Mouse (Mus musculus) ES-E14 (cell line): Measurements from ENCODE around the gene Olfr212. TPM values are rescaled to one million over a fixed set of nuclear protein-coding genes. Genes with fewer than 3 reads are reported as not detected.
"Not testable (repeated sequence)": the region's sequence is repeated elsewhere in the genome, so short reads cannot be mapped to it uniquely, and the experiment has no call there.

Experiments used
- DNase-seq: peaks from one replicate; pipeline ENCODE4 v3.0.0-alpha.2; 2013; ENCODE audit warnings: low read depth, low spot score
- H3K27ac ChIP-seq: 2 replicates; pipeline ENCODE4 v1.5.1; 2012; ENCODE audit warnings: low read depth, mild to moderate bottlenecking, low read length, moderate library complexity, mixed read lengths; ENCODE audit not compliant: poor library complexity, insufficient read depth, severe bottlenecking
- H3K36me3 ChIP-seq: 2 replicates; pipeline ENCODE4 v1.6.1; 2012; ENCODE audit warnings: mild to moderate bottlenecking, low read length, moderate library complexity, mixed read lengths; ENCODE audit not compliant: control insufficient read depth, poor library complexity, insufficient read depth, severe bottlenecking
- H3K4me1 ChIP-seq, 2 experiments: fragments of 150-350 bp in 1 of 2; sonication (generic) in 1 of 2; 2 replicates each; pipeline ENCODE4 v1.6.1; 2012; ENCODE audit warnings: low read length in 2 of 2, mild to moderate bottlenecking in 1 of 2, mixed read lengths in 1 of 2; ENCODE audit not compliant: control insufficient read depth in 2 of 2, insufficient read depth in 2 of 2, poor library complexity in 1 of 2
- H3K4me3 ChIP-seq, 2 experiments: fragments of 150-350 bp in 1 of 2; sonication (generic) in 1 of 2; 2 replicates each; pipeline ENCODE4 v1.5.1; 2012; ENCODE audit warnings: low read length in 2 of 2, low read depth in 1 of 2, mild to moderate bottlenecking in 1 of 2, mixed read lengths in 1 of 2; ENCODE audit not compliant: insufficient read depth in 1 of 2, poor library complexity in 1 of 2, severe bottlenecking in 1 of 2
- H3K9ac ChIP-seq: 2 replicates; pipeline ENCODE4 v1.6.1; 2012; ENCODE audit warnings: low read depth, mild to moderate bottlenecking, low read length, mixed read lengths; ENCODE audit not compliant: poor library complexity, insufficient read depth, severe bottlenecking
- H3K9me3 ChIP-seq: fragments of 150-350 bp; sonication (generic); 2 replicates; pipeline ENCODE4 v1.6.1; 2012; ENCODE audit warnings: low read depth, mild to moderate bottlenecking, low read length; ENCODE audit not compliant: control insufficient read depth, insufficient read depth
- CHD2 ChIP-seq: IDR thresholded peaks from 2 replicates; pipeline ENCODE4 v1.6.1; 2014; ENCODE audit warnings: mild to moderate bottlenecking, low read depth, low read length, inconsistent platforms
- HCFC1 ChIP-seq: IDR thresholded peaks from 2 replicates; pipeline ENCODE4 v1.6.1; 2012; ENCODE audit warnings: low read length, inconsistent platforms, borderline replicate concordance; ENCODE audit not compliant: insufficient read depth
- MAFK ChIP-seq: IDR thresholded peaks from 2 replicates; pipeline ENCODE4 v1.6.1; 2014; ENCODE audit warnings: mild to moderate bottlenecking, low read depth, low read length, inconsistent platforms; ENCODE audit not compliant: insufficient read depth
- ZC3H11A ChIP-seq: IDR thresholded peaks from 2 replicates; pipeline ENCODE4 v1.6.1; 2012; ENCODE audit warnings: low read depth, mild to moderate bottlenecking, inconsistent platforms, low read length, borderline replicate concordance
- ZNF384 ChIP-seq: IDR thresholded peaks from 2 replicates; pipeline ENCODE4 v1.6.1; 2012; ENCODE audit warnings: low read depth, low read length, inconsistent platforms
- in situ Hi-C, 2 experiments: fragments of 600-800 bp; cut with MboI; formaldehyde crosslinking; loops; one replicate each; pipeline ENCODE4 v1.15.1; 2025; ENCODE audit warnings: low sequenced_read_pairs in 2 of 2, inconsistent platforms in 1 of 2; ENCODE audit not compliant: unreplicated experiment in 2 of 2
- total RNA-seq: library from RNA; depleted of rRNA; stranded (reverse); fragments of 300-350 nt; gene quantifications from 2 replicates; pipeline ENCODE4 v1.2.3, GENCODE M21; 2012; rRNA removed

The Olfr212 gene
- not detected in 2 replicates for total RNA-seq

DNA sequence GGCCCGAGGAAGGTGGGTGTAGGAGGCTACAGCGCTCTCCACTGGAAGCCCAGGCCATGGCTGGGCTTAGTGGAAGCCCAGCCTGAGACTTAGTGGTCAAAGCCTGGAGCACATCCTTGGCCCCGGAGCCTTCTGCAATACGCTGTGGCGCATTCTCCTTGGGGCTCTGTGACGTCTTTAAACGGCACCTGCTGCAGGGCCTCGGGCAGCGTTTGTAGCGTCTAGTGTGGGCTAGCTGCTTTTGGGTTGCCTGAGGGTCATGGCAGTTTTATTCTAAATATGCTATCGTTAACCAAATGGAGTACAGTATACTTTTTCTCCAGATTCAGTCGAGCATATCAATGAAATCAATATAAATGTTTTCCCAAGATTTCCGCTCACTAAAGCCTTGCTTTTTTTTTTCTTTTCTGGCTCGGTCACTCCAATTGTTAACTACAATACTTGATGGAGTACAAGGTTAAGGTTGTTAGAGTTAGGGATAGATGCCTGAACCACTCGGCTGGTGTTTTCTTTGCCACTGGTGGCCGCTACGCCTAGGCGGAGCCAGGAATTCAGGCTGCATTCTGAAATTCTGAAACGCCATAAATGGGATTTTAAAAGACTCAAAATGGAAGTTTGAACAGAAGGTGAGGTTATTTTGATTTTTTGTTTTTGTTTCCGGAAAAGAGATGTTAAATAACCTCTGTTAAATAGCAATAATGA, at the start of gene Olfr212:
Olfr212 (plus strand) TSS at position 215 of the 702 bp plus-strand sequence.
- H3K9me3 ChIP-seq, H3K27ac ChIP-seq, DNase-seq, H3K4me1 ChIP-seq, H3K36me3 ChIP-seq, H3K9ac ChIP-seq, H3K4me3 ChIP-seq, in situ Hi-C loops: not testable (repeated sequence)

DNA sequence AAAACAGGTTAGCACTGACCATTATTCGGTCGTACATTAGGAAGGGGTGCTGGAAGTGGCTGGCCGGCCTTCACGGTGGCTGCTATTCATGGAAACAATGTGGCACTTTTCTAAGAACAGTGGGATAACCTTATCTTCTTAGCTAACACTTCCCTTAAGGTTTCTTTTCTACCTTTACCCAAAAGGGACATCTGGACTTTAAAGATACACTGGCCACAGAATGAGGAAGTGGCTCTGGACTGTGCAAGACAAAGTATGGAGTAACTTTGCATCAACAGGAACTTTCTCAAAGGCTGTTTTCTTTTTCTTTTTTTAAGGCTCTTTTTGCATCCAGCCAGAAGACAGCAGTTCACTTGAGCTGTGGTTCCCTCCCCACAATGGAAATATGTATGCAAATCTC, 47.6 kb upstream of the Olfr212 start:
- Histone ChIP-seq H3K4me1 (no peaks in the 10 kb centered on the region; a peak in 1 of 4 replicates), H3K9me3 (no peaks in the 10 kb centered on the region), H3K36me3 (no peaks in the 10 kb centered on the region), H3K4me3 (no peak overlapping the region), H3K9ac (no peak overlapping the region), H3K27ac (no peak overlapping the region)
- in situ Hi-C loops = no loop called here
- no peak for DNase-seq
- no peak for TF ChIP-seq ZNF384
- TF ChIP-seq ZC3H11A = no peak
- TF ChIP-seq MAFK = no peak
- no peak for TF ChIP-seq HCFC1
- TF ChIP-seq CHD2 = no peak

DNA sequence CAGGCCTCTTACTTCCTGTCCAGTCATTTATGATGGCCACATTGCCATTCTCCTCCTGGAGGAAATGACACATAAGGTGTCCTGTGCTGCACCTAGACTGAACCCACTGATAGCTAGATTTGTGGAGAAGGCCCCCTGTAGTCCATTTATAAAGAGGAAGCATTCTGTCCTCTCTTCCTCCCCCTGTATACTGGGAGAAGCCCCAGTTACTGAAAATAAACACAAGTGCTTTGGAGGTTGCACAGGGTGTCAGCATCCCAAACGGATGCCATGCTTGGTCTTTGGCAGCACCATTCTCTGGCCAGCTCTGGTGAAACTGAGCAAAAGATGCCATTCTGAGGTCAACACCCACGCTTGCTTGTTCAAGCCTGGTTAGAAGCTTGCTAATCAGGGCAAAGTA, 47.1 kb upstream of the Olfr212 start:
- Histone ChIP-seq H3K36me3 (no peaks in the 10 kb centered on the region), H3K9me3 (no peaks in the 10 kb centered on the region), H3K9ac (no peak overlapping the region), H3K4me3 (no peak overlapping the region), H3K27ac (no peak overlapping the region), H3K4me1 (no peaks in the 10 kb centered on the region; a peak in 1 of 4 replicates)
- TF ChIP-seq HCFC1 = no peak
- TF ChIP-seq ZNF384 = no peak
- TF ChIP-seq MAFK = no peak
- no peak for TF ChIP-seq ZC3H11A
- TF ChIP-seq CHD2 = no peak
- in situ Hi-C loops = no loop called here
- no peak for DNase-seq

DNA sequence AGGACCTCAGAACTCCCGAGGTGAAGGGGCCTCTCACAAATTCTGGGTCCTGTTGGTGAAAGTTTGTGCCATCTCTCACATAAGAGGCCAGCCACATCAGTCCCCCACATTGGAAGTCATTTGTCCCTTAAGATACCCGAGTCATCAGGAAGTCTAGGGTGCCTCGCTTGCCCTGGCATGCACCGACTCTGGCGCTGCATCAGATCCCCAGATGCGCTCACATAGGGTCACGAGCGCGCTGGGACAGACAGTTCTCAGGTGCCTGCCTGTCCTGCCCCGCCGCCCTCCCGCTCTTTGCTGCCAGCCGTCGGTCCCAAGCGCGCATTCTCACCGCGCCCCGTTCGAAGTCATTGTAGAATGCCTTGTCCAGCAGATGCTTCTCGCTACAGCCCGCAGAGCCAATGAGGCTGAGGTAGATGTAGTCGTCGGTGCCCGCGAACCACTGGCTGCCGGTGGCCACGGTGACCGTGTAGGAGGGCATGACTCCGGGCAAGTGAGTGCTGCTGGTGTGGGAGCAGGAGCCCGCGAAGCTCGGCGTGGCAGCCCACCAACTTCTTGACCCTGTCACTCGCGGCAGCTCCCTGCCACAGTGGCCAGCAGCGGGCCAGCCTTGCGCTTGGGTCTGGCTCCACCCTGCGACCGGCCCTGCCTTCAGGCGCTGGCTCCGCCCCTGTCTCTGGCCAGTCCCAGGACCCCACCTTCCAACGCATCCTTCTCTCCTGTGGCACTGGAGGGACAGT, 45.6 kb upstream of the Olfr212 start, which contains the start of gene Alox5:
Alox5 (minus strand) TSS at position 635 of the 740 bp plus-strand sequence.
- TF ChIP-seq MAFK (no peak), HCFC1 (no peak), ZC3H11A (no peak), CHD2 (no peak), ZNF384 (no peak)
- Histone ChIP-seq H3K4me3 (peak within 1 kb of the TSS; percentile 55 to 65), H3K27ac (no peak within 1 kb of the TSS), H3K9ac (peak within 1 kb of the TSS; percentile 50; the same call in 1 of the 2 replicates), H3K4me1 (no peaks in the 10 kb centered on the region; a peak in 1 of 4 replicates), H3K9me3 (no peaks in the 10 kb centered on the region), H3K36me3 (no peaks in the 10 kb centered on the region)
- in situ Hi-C loops = no loop called here
- DNase-seq = no peak
